Mouse (Mus musculus) embryonic fibroblast, embryonic 13.5 days (primary cell): ENCODE measurements around the gene Rptor.

Source experiments
- CTCF ChIP-seq: IDR thresholded peaks from 2 replicates; pipeline ENCODE4 v1.5.1; 2011; ENCODE audit warnings: mild to moderate bottlenecking, control low read depth, low read length, moderate library complexity, borderline replicate concordance; ENCODE audit not compliant: insufficient read depth
- POLR2A ChIP-seq: IDR thresholded peaks from 2 replicates; pipeline ENCODE4 v1.6.1; 2011; ENCODE audit warnings: low read depth, mild to moderate bottlenecking, control low read depth, low read length, moderate library complexity

- no peak for TF ChIP-seq CTCF
- TF ChIP-seq POLR2A = no peak
Measured at GRCm38 (mm10) chr11:119901174-119901573, 298.5 kb downstream of the Rptor start.
